Mouse (Mus musculus): ENCODE data around the gene Poln. TPM values are rescaled to one million over a fixed set of nuclear protein-coding genes. Genes with fewer than 3 reads are reported as not detected.

Gene Poln
- polyA plus RNA-seq, 1 experiment, result 0.04 TPM

DNA sequence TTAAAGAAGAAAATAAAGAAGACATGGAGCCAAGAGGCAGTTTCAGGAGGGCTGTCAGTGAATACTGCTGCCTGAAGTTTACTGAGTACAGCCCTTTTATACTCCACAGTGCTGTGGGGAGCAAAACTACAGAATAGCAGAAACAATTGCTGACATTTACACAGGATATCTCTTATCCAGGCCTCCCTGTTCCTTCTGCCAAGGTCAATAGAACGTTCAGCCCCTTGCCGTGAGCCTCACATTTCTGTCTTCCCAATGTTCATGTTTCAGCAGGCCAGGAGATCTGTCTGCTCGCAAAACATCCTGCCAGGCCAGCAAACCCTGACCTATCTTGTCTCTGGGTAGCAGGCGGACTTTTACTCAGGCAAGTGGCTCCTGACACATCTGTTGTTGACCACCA is 209.9 kb downstream of the Poln start:
- Histone ChIP-seq H3K4me3 (no peak overlapping the region), H3K4me2 (ENCODE audit: low read depth) (no peak overlapping the region), H3K36me3 (ENCODE audit: control insufficient read depth, insufficient read depth) (no peaks in the 10 kb centered on the region), H3K27me3 (ENCODE audit: control insufficient read depth, insufficient read depth, insufficient read length) (no peaks in the 10 kb centered on the region), H3K79me2 (ENCODE audit: control insufficient read depth, insufficient read depth) (no peaks in the 10 kb centered on the region), H3ac (ENCODE audit: control insufficient read depth, insufficient read length) (no peak overlapping the region)
- TF ChIP-seq E2F4 (IDR thresholded peaks at IDR 0.05; ENCODE audit: insufficient read depth), result no peak
- no peak for TF ChIP-seq USF1 (IDR thresholded peaks at IDR 0.05; ENCODE audit: low read depth)
- TF ChIP-seq POLR2A (IDR thresholded peaks at IDR 0.05; ENCODE audit: insufficient read length, low read depth), result no peak
- TF ChIP-seq MAX (IDR thresholded peaks at IDR 0.05; ENCODE audit: low read depth), result no peak
- no peak for TF ChIP-seq MYOD1 (IDR thresholded peaks at IDR 0.05; ENCODE audit: control insufficient read depth in 1 of 3, insufficient read length in 2 of 3, low read depth in 2 of 3)
- no peak for TF ChIP-seq MYOG (IDR thresholded peaks at IDR 0.05; ENCODE audit: control insufficient read depth in 1 of 3, insufficient read depth in 1 of 3, insufficient read length in 2 of 3, low read depth in 2 of 3)
- TF ChIP-seq TCF12 (IDR thresholded peaks at IDR 0.05; ENCODE audit: insufficient read depth, poor library complexity, severe bottlenecking), result no peak
- TF ChIP-seq REST (IDR thresholded peaks at IDR 0.05; ENCODE audit: insufficient read depth, insufficient read length), result no peak

Other genes starting within 250 kb of the Poln start
- 17.1 TPM for gene Nelfa, start 233.0 kb downstream of the Poln start, polyA plus RNA-seq (2012; fragmentation: generic; extraction: Trizol)
- gene Gm1673, start 186.0 kb downstream of the Poln start, polyA plus RNA-seq (2012; fragmentation: generic; extraction: Trizol), result 1.9 TPM
- 0.01 TPM for gene Nat8l, start 173.5 kb downstream of the Poln start, polyA plus RNA-seq (2012; fragmentation: generic; extraction: Trizol)
- 3.0 TPM for gene Haus3, start 79 bp upstream of the Poln start, polyA plus RNA-seq (2012; fragmentation: generic; extraction: Trizol)
- 26.4 TPM for gene Mxd4, start 18.3 kb upstream of the Poln start, polyA plus RNA-seq (2012; fragmentation: generic; extraction: Trizol)
- gene Zfyve28, start 119.0 kb upstream of the Poln start, polyA plus RNA-seq (2012; fragmentation: generic; extraction: Trizol), result 0.08 TPM
- 0.02 TPM for gene Cfap99, start 119.2 kb upstream of the Poln start, polyA plus RNA-seq (2012; fragmentation: generic; extraction: Trizol)
- 78.2 TPM for gene Rnf4, start 166.8 kb upstream of the Poln start, polyA plus RNA-seq (2012; fragmentation: generic; extraction: Trizol)
- gene Fam193a, start 200.5 kb upstream of the Poln start, polyA plus RNA-seq (2012; fragmentation: generic; extraction: Trizol), result 12.7 TPM

Data from myocyte (in vitro differentiated cells).